Mouse (Mus musculus): ENCODE data around the gene Tex37. TPM values are rescaled to one million over a fixed set of nuclear protein-coding genes. Genes with fewer than 3 reads are reported as not detected.

Gene Tex37
- polyA plus RNA-seq, 1 experiment from 2014 or later = not detected

DNA sequence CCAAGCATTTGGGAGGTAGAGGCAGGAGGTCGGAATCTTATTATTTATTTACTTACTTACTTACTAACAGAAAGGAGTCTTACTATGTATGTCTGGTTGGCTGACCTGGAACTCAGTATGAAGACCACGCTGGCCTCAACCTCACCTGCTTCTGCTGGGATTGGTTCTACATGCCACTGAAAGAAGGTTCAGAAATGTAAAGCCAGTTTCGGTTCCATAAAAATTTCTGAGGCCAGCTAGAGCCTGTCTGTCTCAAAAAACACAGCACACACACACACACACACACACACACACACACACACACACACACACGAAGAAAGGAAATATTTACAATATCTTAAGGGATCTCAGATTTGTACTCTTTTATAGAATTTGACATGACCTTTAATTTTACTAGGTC, 8.4 kb downstream of the Tex37 start:
- Histone ChIP-seq H3K27me3 (replicated peaks; ENCODE audit: control insufficient read depth, insufficient read depth, low read length) (peaks cover 31% of the 10 kb centered on the region), H3K4me3 (ENCODE audit: low read depth, low read length) (no peak overlapping the region), H3K9me3 (ENCODE audit: control insufficient read depth, low read length) (no peaks in the 10 kb centered on the region), H3K36me3 (ENCODE audit: control insufficient read depth, insufficient read depth, low read length) (peaks cover 7% of the 10 kb centered on the region), H3K9ac (ENCODE audit: low read depth, low read length) (no peak overlapping the region), H3K27ac (ENCODE audit: low read depth, low read length) (no peak overlapping the region), H3K4me1 (replicated peaks; ENCODE audit: control insufficient read depth, insufficient read depth, low read length) (no peaks in the 10 kb centered on the region), H3K4me2 (no peak overlapping the region)
- ATAC-seq (replicated peaks; ENCODE audit: low FRiP score) (no peak), DNase-seq (ENCODE audit: low spot score) (no peak)
- WGBS = 66% methylated on average over 4 of the region's 4 CpGs

DNA sequence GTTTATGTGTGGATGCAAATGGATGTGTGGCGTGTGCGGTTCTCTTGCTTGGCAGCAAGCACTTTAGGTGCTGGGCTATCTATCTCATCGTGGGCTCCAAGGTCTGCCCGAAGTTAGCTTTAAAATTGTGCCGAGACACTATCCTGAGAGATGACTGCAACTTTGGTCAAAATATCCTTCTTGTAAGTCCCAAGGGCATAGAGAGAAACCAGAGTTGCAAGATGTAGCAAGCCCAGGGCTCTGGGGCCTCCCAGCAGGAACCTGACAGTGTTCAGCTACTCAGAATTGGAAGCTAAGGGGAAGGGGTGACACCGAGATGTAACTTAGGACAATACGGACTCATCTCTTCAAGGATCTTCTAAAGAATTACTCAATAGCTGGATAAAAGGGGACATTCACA, 9.2 kb downstream of the Tex37 start:
- Histone ChIP-seq H3K36me3 (ENCODE audit: control insufficient read depth, insufficient read depth, low read length) (peaks cover 9% of the 10 kb centered on the region), H3K4me3 (ENCODE audit: low read depth, low read length) (no peak overlapping the region), H3K4me2 (no peak overlapping the region), H3K27me3 (replicated peaks; ENCODE audit: control insufficient read depth, insufficient read depth, low read length) (peaks cover 31% of the 10 kb centered on the region), H3K9ac (ENCODE audit: low read depth, low read length) (no peak overlapping the region), H3K4me1 (replicated peaks; ENCODE audit: control insufficient read depth, insufficient read depth, low read length) (no peaks in the 10 kb centered on the region), H3K9me3 (ENCODE audit: control insufficient read depth, low read length) (no peaks in the 10 kb centered on the region), H3K27ac (ENCODE audit: low read depth, low read length) (no peak overlapping the region)
- DNase-seq (ENCODE audit: low spot score) (no peak), ATAC-seq (replicated peaks; ENCODE audit: low FRiP score) (no peak)
- 83% methylated on average over 7 of the region's 7 CpGs for WGBS

DNA sequence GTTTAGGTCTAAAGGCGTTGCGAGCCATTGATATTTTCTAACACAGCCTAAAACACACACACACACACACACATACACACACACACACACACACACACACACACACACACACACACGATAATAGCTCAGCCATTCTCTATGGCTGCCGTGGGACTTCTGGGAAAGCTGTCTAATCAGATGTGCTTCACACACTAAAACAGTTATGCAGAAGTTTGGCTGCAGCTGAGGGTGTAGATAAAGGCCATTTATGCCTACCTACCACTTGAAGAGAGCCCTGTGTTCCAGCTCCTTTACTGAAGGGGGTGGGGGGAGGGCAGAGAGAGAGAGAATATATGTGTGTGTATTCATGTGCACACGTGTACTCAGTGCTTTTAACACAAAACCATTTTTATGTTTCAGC, 15.0 kb downstream of the Tex37 start:
- no peak for DNase-seq (ENCODE audit: low spot score)
- ATAC-seq (replicated peaks; ENCODE audit: low FRiP score) = peak; percentile 91
- Histone ChIP-seq H3K9me3 (ENCODE audit: control insufficient read depth, low read length) (no peaks in the 10 kb centered on the region), H3K4me2 (no peak overlapping the region), H3K27ac (ENCODE audit: low read depth, low read length) (no peak overlapping the region), H3K4me3 (ENCODE audit: low read depth, low read length) (no peak overlapping the region), H3K27me3 (replicated peaks; ENCODE audit: control insufficient read depth, insufficient read depth, low read length) (no peaks in the 10 kb centered on the region), H3K4me1 (replicated peaks; ENCODE audit: control insufficient read depth, insufficient read depth, low read length) (no peaks in the 10 kb centered on the region), H3K36me3 (ENCODE audit: control insufficient read depth, insufficient read depth, low read length) (peaks cover 16% of the 10 kb centered on the region), H3K9ac (ENCODE audit: low read depth, low read length) (no peak overlapping the region)
- 71% methylated on average over 5 of the region's 5 CpGs for WGBS

GRCm38 (mm10) chr6:70899594-70900003, 19.1 kb downstream of the Tex37 start:
- peaks cover 7% of the 10 kb centered on the region for H3K36me3 ChIP-seq (ENCODE audit: control insufficient read depth, insufficient read depth, low read length)
- H3K27ac ChIP-seq (ENCODE audit: low read depth, low read length) = no peak overlapping the region
- H3K27me3 ChIP-seq (replicated peaks; ENCODE audit: control insufficient read depth, insufficient read depth, low read length) = no peaks in the 10 kb centered on the region
- H3K4me3 ChIP-seq (ENCODE audit: low read depth, low read length) = no peak overlapping the region
- 65% methylated on average over 8 of the region's 8 CpGs for WGBS
- no peak overlapping the region for H3K9ac ChIP-seq (ENCODE audit: low read depth, low read length)
- no peak for DNase-seq (ENCODE audit: low spot score)
- no peaks in the 10 kb centered on the region for H3K9me3 ChIP-seq (ENCODE audit: control insufficient read depth, low read length)
- no peak overlapping the region for H3K4me2 ChIP-seq
- no peak for ATAC-seq (replicated peaks; ENCODE audit: low FRiP score)
- no peaks in the 10 kb centered on the region for H3K4me1 ChIP-seq (replicated peaks; ENCODE audit: control insufficient read depth, insufficient read depth, low read length)

DNA sequence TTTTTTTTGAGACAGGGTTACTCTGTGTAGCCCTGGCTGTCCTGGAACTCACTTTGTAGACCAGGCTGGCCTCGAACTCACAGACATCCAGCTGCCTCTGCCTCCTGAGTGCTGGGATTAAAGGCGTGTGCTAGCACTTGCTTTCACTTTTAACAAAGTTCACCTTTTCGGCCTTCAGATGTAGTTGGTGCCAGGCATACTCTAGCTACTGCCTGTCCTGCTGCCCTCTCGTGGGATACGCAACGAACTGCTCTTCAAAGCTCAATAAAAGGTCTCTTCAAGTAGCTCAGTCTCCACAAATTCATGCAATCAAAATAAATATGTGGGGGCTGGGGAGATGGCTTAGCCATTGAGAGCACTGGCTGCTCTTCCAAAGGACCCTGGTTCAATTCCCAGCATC, 20.6 kb downstream of the Tex37 start:
- Histone ChIP-seq H3K4me3 (ENCODE audit: low read depth, low read length) (no peak overlapping the region), H3K27me3 (replicated peaks; ENCODE audit: control insufficient read depth, insufficient read depth, low read length) (no peaks in the 10 kb centered on the region), H3K4me1 (replicated peaks; ENCODE audit: control insufficient read depth, insufficient read depth, low read length) (no peaks in the 10 kb centered on the region), H3K36me3 (ENCODE audit: control insufficient read depth, insufficient read depth, low read length) (peaks cover 7% of the 10 kb centered on the region), H3K4me2 (no peak overlapping the region), H3K27ac (ENCODE audit: low read depth, low read length) (no peak overlapping the region), H3K9ac (ENCODE audit: low read depth, low read length) (no peak overlapping the region), H3K9me3 (ENCODE audit: control insufficient read depth, low read length) (no peaks in the 10 kb centered on the region)
- 78% methylated on average over 6 of the region's 6 CpGs for WGBS
- ATAC-seq (replicated peaks; ENCODE audit: low FRiP score) (no peak), DNase-seq (ENCODE audit: low spot score) (no peak)

GRCm38 (mm10) chr6:70887993-70888392, 30.7 kb downstream of the Tex37 start:
- no peaks in the 10 kb centered on the region for H3K4me1 ChIP-seq (replicated peaks; ENCODE audit: control insufficient read depth, insufficient read depth, low read length)
- 91% methylated on average over 11 of the region's 11 CpGs for WGBS
- peaks cover 16% of the 10 kb centered on the region; the same call in 1 of the 2 replicates for H3K36me3 ChIP-seq (ENCODE audit: control insufficient read depth, insufficient read depth, low read length)
- H3K4me3 ChIP-seq (ENCODE audit: low read depth, low read length) = no peak overlapping the region
- no peak overlapping the region for H3K9ac ChIP-seq (ENCODE audit: low read depth, low read length)
- H3K4me2 ChIP-seq = no peak overlapping the region
- ATAC-seq (replicated peaks; ENCODE audit: low FRiP score) = no peak
- H3K27me3 ChIP-seq (replicated peaks; ENCODE audit: control insufficient read depth, insufficient read depth, low read length) = no peaks in the 10 kb centered on the region
- no peak overlapping the region for H3K27ac ChIP-seq (ENCODE audit: low read depth, low read length)
- DNase-seq (ENCODE audit: low spot score) = no peak
- no peaks in the 10 kb centered on the region for H3K9me3 ChIP-seq (ENCODE audit: control insufficient read depth, low read length)

DNA sequence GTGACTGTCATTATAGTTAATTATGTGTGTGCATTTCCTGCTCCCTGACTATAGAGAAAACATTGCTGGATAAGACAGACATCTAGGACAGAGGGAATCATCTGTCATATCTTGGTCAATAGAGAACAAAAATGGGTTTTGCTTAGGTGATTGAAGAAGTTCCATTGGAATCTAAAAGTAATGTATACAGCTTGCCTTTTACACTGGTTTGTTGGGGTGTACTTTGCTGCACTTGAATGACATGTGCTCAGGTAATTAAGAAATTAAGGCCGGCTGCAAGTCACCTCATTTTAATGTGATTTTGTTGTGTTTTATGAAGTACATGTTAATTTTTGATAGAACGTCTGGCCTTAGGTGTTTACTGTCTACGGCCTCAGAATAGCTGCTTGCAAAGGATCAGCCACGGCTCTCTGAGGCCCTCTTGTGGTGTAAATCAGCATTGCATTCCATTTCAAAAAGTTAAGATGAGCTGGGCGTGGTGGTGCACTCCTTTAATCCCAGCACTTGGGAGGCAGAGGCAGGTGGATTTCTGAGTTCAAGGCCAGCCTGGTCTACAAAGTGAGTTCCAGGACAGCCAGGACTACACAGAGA, 37.9 kb downstream of the Tex37 start:
- Histone ChIP-seq H3K9me3 (ENCODE audit: control insufficient read depth, low read length) (no peaks in the 10 kb centered on the region), H3K4me1 (replicated peaks; ENCODE audit: control insufficient read depth, insufficient read depth, low read length) (no peaks in the 10 kb centered on the region), H3K4me3 (ENCODE audit: low read depth, low read length) (no peak overlapping the region), H3K4me2 (no peak overlapping the region), H3K27me3 (replicated peaks; ENCODE audit: control insufficient read depth, insufficient read depth, low read length) (no peaks in the 10 kb centered on the region), H3K9ac (ENCODE audit: low read depth, low read length) (no peak overlapping the region), H3K27ac (ENCODE audit: low read depth, low read length) (no peak overlapping the region), H3K36me3 (ENCODE audit: control insufficient read depth, insufficient read depth, low read length) (0 out of 2 replicates have a peak, but pooled peaks cover 2% of the 10 kb centered on the region)
- ATAC-seq (replicated peaks; ENCODE audit: low FRiP score) (peak; percentile 23), DNase-seq (ENCODE audit: low spot score) (peak; percentile 62)
- 22% methylated on average over 5 of the region's 5 CpGs for WGBS

- ATAC-seq (replicated peaks; ENCODE audit: low FRiP score) (no peak), DNase-seq (ENCODE audit: low spot score) (no peak)
- no peak overlapping the region for H3K27ac ChIP-seq (ENCODE audit: low read depth, low read length)
- H3K4me1 ChIP-seq (replicated peaks; ENCODE audit: control insufficient read depth, insufficient read depth, low read length) = no peaks in the 10 kb centered on the region
- H3K9me3 ChIP-seq (ENCODE audit: control insufficient read depth, low read length) = no peaks in the 10 kb centered on the region
- H3K9ac ChIP-seq (ENCODE audit: low read depth, low read length) = no peak overlapping the region
- 83% methylated on average over 1 of the region's 1 CpGs for WGBS
- H3K4me2 ChIP-seq = no peak overlapping the region
- H3K27me3 ChIP-seq (replicated peaks; ENCODE audit: control insufficient read depth, insufficient read depth, low read length) = no peaks in the 10 kb centered on the region
- no peak overlapping the region for H3K4me3 ChIP-seq (ENCODE audit: low read depth, low read length)
- H3K36me3 ChIP-seq (ENCODE audit: control insufficient read depth, insufficient read depth, low read length) = no peaks in the 10 kb centered on the region
Observed at GRCm38 (mm10) chr6:70875017-70875416, 43.7 kb downstream of the Tex37 start.

DNA sequence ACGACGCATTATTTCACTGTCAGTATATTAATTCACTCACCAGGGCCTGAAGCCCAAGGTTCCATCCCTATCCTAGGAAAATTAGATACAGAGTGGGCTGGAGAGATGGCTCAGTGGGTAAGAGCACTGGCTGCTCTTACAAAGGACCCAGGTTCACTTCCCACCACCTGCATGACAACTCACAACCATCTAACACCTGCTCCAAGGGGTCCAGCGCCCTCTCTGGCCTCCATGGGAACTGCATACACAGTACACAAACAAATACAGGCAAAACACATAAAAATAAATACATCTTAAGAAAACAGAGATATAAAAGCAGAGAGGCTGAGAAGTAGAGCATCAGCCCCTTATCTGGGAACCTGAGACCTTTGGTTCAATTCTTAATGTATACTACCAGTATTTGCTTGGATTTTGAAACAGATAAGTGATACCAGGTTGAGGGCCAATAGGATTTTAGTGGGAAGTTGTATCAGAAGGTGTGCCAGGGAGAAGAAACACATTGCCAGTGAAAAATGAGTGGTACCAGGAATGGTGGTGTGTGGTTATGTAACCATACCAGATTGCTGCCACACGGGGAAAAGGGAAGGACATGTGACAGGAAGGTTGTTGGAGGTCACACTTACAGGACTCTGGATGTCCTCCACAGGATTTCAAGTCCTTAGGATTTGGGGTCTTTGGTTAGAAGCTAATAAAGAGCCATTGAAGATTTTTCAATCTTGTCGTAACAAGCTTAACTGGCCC, 44.5 kb downstream of the Tex37 start:
- 76% methylated on average over 5 of the region's 5 CpGs for WGBS
- no peak for DNase-seq (ENCODE audit: low spot score)
- Histone ChIP-seq H3K4me3 (ENCODE audit: low read depth, low read length) (no peak overlapping the region), H3K9me3 (ENCODE audit: control insufficient read depth, low read length) (no peaks in the 10 kb centered on the region), H3K27me3 (replicated peaks; ENCODE audit: control insufficient read depth, insufficient read depth, low read length) (no peaks in the 10 kb centered on the region), H3K36me3 (ENCODE audit: control insufficient read depth, insufficient read depth, low read length) (no peaks in the 10 kb centered on the region), H3K27ac (ENCODE audit: low read depth, low read length) (no peak overlapping the region), H3K4me2 (no peak overlapping the region), H3K9ac (ENCODE audit: low read depth, low read length) (no peak overlapping the region), H3K4me1 (replicated peaks; ENCODE audit: control insufficient read depth, insufficient read depth, low read length) (no peaks in the 10 kb centered on the region)
- ATAC-seq (replicated peaks; ENCODE audit: low FRiP score) = no peak

All from liver, embryonic 11.5 days (tissue).